Mouse (Mus musculus) liver, postnatal 0 days (tissue): ENCODE measurements around the gene Sh3bp2. TPM values are rescaled to one million over a fixed set of nuclear protein-coding genes. Genes with fewer than 3 reads are reported as not detected.

Experiments
- ATAC-seq: fragments of 200-750 bp; cut with Nextera tagmentation; 2 replicates; pipeline ENCODE4 v1.8.0; 2017; ENCODE audit warnings: mild to moderate bottlenecking, moderate library complexity
- DNase-seq: peaks from one replicate; pipeline ENCODE4 v3.0.0-alpha.2; 2016
- H3K27ac ChIP-seq: fragments of 300-500 bp; sonication (generic); 2 replicates; pipeline ENCODE4 v1.5.1; 2014; ENCODE audit warnings: antibody characterized with exemption, moderate library complexity, mild to moderate bottlenecking, low read depth
- H3K27me3 ChIP-seq: fragments of 300-500 bp; sonication (generic); 2 replicates; pipeline ENCODE4 v1.6.1; 2014; ENCODE audit warnings: low read length, control low read depth, mixed read lengths; ENCODE audit not compliant: insufficient read depth
- H3K36me3 ChIP-seq: fragments of 300-500 bp; sonication (generic); replicated peaks from 2 replicates; pipeline ENCODE4 v1.6.1; 2014; ENCODE audit warnings: mild to moderate bottlenecking, control low read depth, low read length, moderate library complexity, mixed read lengths; ENCODE audit not compliant: insufficient read depth
- H3K4me1 ChIP-seq: fragments of 300-500 bp; sonication (generic); 2 replicates; pipeline ENCODE4 v1.6.1; 2014; ENCODE audit warnings: antibody characterized with exemption, mild to moderate bottlenecking, control low read depth; ENCODE audit not compliant: insufficient read depth
- H3K4me2 ChIP-seq: fragments of 300-500 bp; sonication (generic); 2 replicates; pipeline ENCODE4 v1.6.1; 2014; ENCODE audit warnings: low read depth, mild to moderate bottlenecking, low read length, moderate library complexity, mixed read lengths
- H3K4me3 ChIP-seq: fragments of 300-500 bp; sonication (generic); 2 replicates; pipeline ENCODE4 v1.5.1; 2014; ENCODE audit warnings: low read depth, low read length
- H3K9ac ChIP-seq: fragments of 300-500 bp; sonication (generic); replicated peaks from 2 replicates; pipeline ENCODE4 v1.6.1; 2014; ENCODE audit warnings: mild to moderate bottlenecking, moderate library complexity
- H3K9me3 ChIP-seq: fragments of 300-500 bp; sonication (generic); 2 replicates; pipeline ENCODE4 v1.6.1; 2016; ENCODE audit warnings: mild to moderate bottlenecking, control low read depth, low read length, mixed read lengths
- CTCF ChIP-seq: sonication (generic); IDR thresholded peaks from 2 replicates; pipeline ENCODE4 v1.5.1; 2016; ENCODE audit warnings: antibody characterized with exemption, low read depth
- EP300 ChIP-seq: IDR thresholded peaks from 2 replicates; pipeline ENCODE4 v1.6.1; 2016; ENCODE audit warnings: antibody characterized with exemption, low read depth, mild to moderate bottlenecking
- WGBS: fragments of 180-500 bp; shearing (Covaris S2); extraction: QIAGEN DNeasy Blood & Tissue Kit; methylation state at CpG from one replicate; pipeline ENCODE4 v1.1.7; 2014; ENCODE audit not compliant: insufficient replicate concordance; 5-methylcytosine and 5-hydroxymethylcytosine counted together
- polyA plus RNA-seq: library from polyadenylated mRNA; unstranded; fragments of >200 nt; fragmentation: Nextera tagmentation; extraction: Ambion mirVana; gene quantifications from 2 replicates; pipeline ENCODE4 v1.2.1, GENCODE M21; 2015

The Sh3bp2 gene
- polyA plus RNA-seq, 1 experiment from 2014 or later = 7.7 TPM

GRCm38 (mm10) chr5:34521337-34521736, 4.3 kb upstream of the Sh3bp2 start:
- Histone ChIP-seq H3K27me3 (no peaks in the 10 kb centered on the region), H3K36me3 (no peaks in the 10 kb centered on the region), H3K4me3 (no peak overlapping the region), H3K9ac (no peak overlapping the region), H3K4me1 (peaks cover 26% of the 10 kb centered on the region), H3K9me3 (no peaks in the 10 kb centered on the region), H3K27ac (peak overlapping the region; percentile 51; the same call in 1 of the 2 replicates), H3K4me2 (0 out of 2 replicates have a peak overlapping the region, but pooled peaks have one; percentile 4)
- 76% methylated on average over 3 of the region's 3 CpGs for WGBS
- ATAC-seq (no peak), DNase-seq (no peak)
- TF ChIP-seq EP300 (no peak), CTCF (no peak)

DNA sequence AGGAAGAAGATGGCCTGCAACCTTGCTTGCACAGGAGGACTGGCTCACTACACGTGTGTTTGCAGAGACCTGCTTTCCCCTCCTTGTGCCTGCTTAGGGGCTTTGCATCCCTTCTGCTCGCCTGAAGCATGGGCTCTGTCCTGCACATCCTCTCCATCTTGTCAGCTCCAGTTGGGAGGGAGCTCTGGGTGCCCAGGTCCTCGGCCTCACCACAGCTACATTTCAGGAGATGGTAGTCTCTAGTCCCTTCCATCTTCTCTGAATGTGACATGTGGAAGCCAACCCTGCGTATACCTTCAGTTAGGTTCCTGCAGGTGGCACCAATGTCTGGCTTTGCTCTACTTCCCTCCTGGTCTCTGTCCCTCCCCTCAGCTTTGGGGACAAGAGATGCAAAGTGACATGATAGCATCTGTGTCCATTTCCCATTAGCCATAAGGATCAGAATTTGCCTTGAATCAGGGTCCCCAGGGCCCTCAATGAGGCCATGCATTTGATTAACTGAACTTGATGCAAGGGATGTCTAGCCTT, 1.6 kb upstream of the Sh3bp2 start:
- H3K4me2 ChIP-seq = no peak overlapping the region
- H3K4me3 ChIP-seq = no peak overlapping the region
- no peaks in the 10 kb centered on the region for H3K36me3 ChIP-seq
- no peak for DNase-seq
- no peak overlapping the region for H3K27ac ChIP-seq
- H3K27me3 ChIP-seq = no peaks in the 10 kb centered on the region
- ATAC-seq = no peak
- H3K9me3 ChIP-seq = no peaks in the 10 kb centered on the region
- TF ChIP-seq CTCF = peak; percentile 65
- no peak for TF ChIP-seq EP300
- no peak overlapping the region for H3K9ac ChIP-seq
- peaks cover 50% of the 10 kb centered on the region for H3K4me1 ChIP-seq
- 44% methylated on average over 4 of the region's 4 CpGs for WGBS

GRCm38 (mm10) chr5:34524511-34524910, 1.1 kb upstream of the Sh3bp2 start:
- no peak overlapping the region for H3K27ac ChIP-seq
- DNase-seq = no peak
- H3K9ac ChIP-seq = no peak overlapping the region
- no peaks in the 10 kb centered on the region for H3K36me3 ChIP-seq
- H3K4me1 ChIP-seq = peaks cover 50% of the 10 kb centered on the region
- TF ChIP-seq EP300 (no peak), CTCF (no peak)
- no peak for ATAC-seq
- H3K4me3 ChIP-seq = no peak overlapping the region
- no peak overlapping the region for H3K4me2 ChIP-seq
- no peaks in the 10 kb centered on the region for H3K27me3 ChIP-seq
- H3K9me3 ChIP-seq = no peaks in the 10 kb centered on the region

DNA sequence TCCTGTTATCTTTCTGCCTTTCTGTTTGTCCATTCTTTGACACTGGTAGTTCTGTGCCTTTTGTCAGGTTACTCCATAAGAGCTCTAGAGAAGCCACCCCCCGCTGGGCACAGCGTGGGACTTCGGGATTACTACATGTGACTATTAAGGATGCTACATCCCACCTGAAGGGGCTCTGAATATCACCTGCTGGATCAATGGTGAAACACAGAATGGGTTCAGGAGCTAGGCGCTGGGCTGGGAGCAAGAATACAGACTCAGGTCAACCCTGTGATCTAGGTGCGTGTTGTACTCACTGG, 788 bp downstream of the Sh3bp2 start:
- ATAC-seq = no peak
- Histone ChIP-seq H3K4me3 (peak overlapping the region; percentile 82), H3K4me2 (peak overlapping the region; percentile 93), H3K4me1 (peaks cover 47% of the 10 kb centered on the region), H3K9ac (peak overlapping the region; percentile 81), H3K36me3 (no peaks in the 10 kb centered on the region), H3K27me3 (no peaks in the 10 kb centered on the region), H3K27ac (peak overlapping the region; percentile 90), H3K9me3 (no peaks in the 10 kb centered on the region)
- DNase-seq = no peak
- 53% methylated on average over 5 of the region's 5 CpGs for WGBS
- TF ChIP-seq CTCF (no peak), EP300 (no peak)

GRCm38 (mm10) chr5:34527352-34527751, 1.7 kb downstream of the Sh3bp2 start:
- no peak for DNase-seq
- Histone ChIP-seq H3K9me3 (no peaks in the 10 kb centered on the region), H3K27ac (peak overlapping the region; percentile 90; the same call in 1 of the 2 replicates), H3K9ac (no peak overlapping the region), H3K4me3 (no peak overlapping the region), H3K4me1 (peaks cover 55% of the 10 kb centered on the region), H3K4me2 (peak overlapping the region; percentile 93), H3K36me3 (no peaks in the 10 kb centered on the region), H3K27me3 (no peaks in the 10 kb centered on the region)
- no peak for TF ChIP-seq EP300
- TF ChIP-seq CTCF = no peak
- 81% methylated on average over 2 of the region's 2 CpGs for WGBS
- no peak for ATAC-seq

DNA sequence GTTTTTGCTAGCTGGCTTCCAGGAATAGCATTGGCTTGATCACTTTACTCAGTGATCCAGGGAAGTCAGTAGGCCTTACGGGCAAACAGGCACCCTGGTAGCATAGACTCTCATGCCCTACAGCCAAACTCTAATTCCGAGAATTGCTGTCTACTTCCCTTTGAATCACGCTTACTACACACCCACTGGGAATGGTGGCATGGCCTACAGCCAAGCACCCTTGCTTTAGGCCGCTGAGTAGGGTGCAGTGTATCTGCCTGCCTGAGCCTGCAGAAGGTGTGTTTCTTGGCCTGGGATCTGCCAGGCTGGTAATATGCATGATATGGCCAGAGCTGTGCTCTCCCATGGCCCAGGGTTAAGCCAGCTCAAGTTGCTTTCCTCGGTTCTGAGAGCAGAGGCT, 3.1 kb downstream of the Sh3bp2 start:
- H3K4me2 ChIP-seq = 0 out of 2 replicates have a peak overlapping the region, but pooled peaks have one; percentile 13
- H3K27ac ChIP-seq = peak overlapping the region; percentile 18; the same call in 1 of the 2 replicates
- DNase-seq = no peak
- no peaks in the 10 kb centered on the region for H3K27me3 ChIP-seq
- no peaks in the 10 kb centered on the region for H3K9me3 ChIP-seq
- H3K9ac ChIP-seq = no peak overlapping the region
- no peak overlapping the region for H3K4me3 ChIP-seq
- TF ChIP-seq EP300 = no peak
- TF ChIP-seq CTCF = no peak
- 69% methylated on average over 5 of the region's 5 CpGs for WGBS
- no peak for ATAC-seq
- no peaks in the 10 kb centered on the region for H3K36me3 ChIP-seq
- peaks cover 65% of the 10 kb centered on the region for H3K4me1 ChIP-seq

DNA sequence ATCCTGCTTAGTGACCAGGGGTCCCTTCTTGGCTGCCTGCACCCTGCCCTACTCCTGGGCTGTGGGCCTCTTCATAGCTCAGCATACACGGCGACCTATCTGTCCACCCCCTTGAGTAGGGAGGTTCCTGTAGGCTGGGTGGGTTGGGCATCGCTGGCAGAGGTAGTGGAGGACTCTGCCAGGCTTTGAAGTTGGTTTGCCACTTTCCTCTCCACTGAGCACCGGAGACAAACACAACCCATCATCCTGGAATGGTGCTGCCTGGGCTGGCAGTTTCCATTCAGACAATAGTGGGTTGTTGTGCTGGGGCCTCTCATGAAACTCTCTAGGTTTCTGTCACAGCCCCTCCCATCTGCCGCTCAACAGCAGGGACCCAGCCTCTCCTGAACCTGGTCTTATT, 4.5 kb downstream of the Sh3bp2 start:
- Histone ChIP-seq H3K27me3 (no peaks in the 10 kb centered on the region), H3K9me3 (no peaks in the 10 kb centered on the region), H3K9ac (0 out of 2 replicates have a peak overlapping the region, but pooled peaks have one; percentile 7), H3K27ac (peak overlapping the region; percentile 71), H3K4me2 (no peak overlapping the region), H3K36me3 (no peaks in the 10 kb centered on the region), H3K4me3 (no peak overlapping the region), H3K4me1 (peaks cover 66% of the 10 kb centered on the region)
- 62% methylated on average over 5 of the region's 5 CpGs for WGBS
- DNase-seq = no peak
- TF ChIP-seq CTCF (no peak), EP300 (no peak)
- ATAC-seq = no peak
